Mouse (Mus musculus) spleen, postnatal 10 days (tissue): ENCODE measurements at regions not wholly inside any gene's neighbourhood (a gene's known extent, or its start where the extent isn't known, plus 50 kb on each side); places are given as distances from the start of the nearest gene placed in this dataset.

ENCODE experiments used
- DNase-seq, 2 experiments: peaks; one replicate each; pipeline ENCODE4 v3.0.0; 2021 to 2022; ENCODE audit warnings: low spot score in 2 of 2

GRCm38 (mm10) chr16:7647275-7647926 lies 777.5 kb downstream of the Tmem114 start:
- DNase-seq = no peak

GRCm38 (mm10) chr16:7644363-7644762 lies 780.6 kb downstream of the Tmem114 start:
- DNase-seq = no peak

- no peak for DNase-seq
Observed at GRCm38 (mm10) chr16:7638955-7639755, 785.8 kb downstream of the Tmem114 start.

GRCm38 (mm10) chr16:7637993-7638392 lies 786.9 kb downstream of the Tmem114 start:
- DNase-seq = no peak

- DNase-seq = no peak
Observed at GRCm38 (mm10) chr16:7637121-7637700, 787.7 kb downstream of the Tmem114 start.

GRCm38 (mm10) chr16:7636326-7636725 lies 788.6 kb downstream of the Tmem114 start:
- no peak for DNase-seq

GRCm38 (mm10) chr16:7632474-7632873 lies 792.5 kb downstream of the Tmem114 start:
- DNase-seq = no peak

GRCm38 (mm10) chr16:7628351-7628750 lies 796.6 kb downstream of the Tmem114 start:
- no peak for DNase-seq

- no peak for DNase-seq
Observed at GRCm38 (mm10) chr16:7606602-7607001, 818.3 kb downstream of the Tmem114 start.

GRCm38 (mm10) chr16:7602428-7602827 lies 822.5 kb downstream of the Tmem114 start:
- DNase-seq = no peak

GRCm38 (mm10) chr16:7574879-7575278 lies 850.1 kb downstream of the Tmem114 start:
- DNase-seq = no peak

- DNase-seq = no peak
Observed at GRCm38 (mm10) chr16:7560841-7561240, 864.1 kb downstream of the Tmem114 start.

- no peak for DNase-seq
Observed at GRCm38 (mm10) chr16:7559177-7559576, 865.8 kb downstream of the Tmem114 start.

GRCm38 (mm10) chr16:7558637-7559036 lies 866.3 kb downstream of the Tmem114 start:
- no peak for DNase-seq

GRCm38 (mm10) chr16:7555911-7556310 lies 869.0 kb downstream of the Tmem114 start:
- no peak for DNase-seq

GRCm38 (mm10) chr16:7549568-7549967 lies 875.4 kb downstream of the Tmem114 start:
- no peak for DNase-seq

GRCm38 (mm10) chr16:7544067-7544466 lies 880.9 kb downstream of the Tmem114 start:
- DNase-seq = no peak

- no peak for DNase-seq
Observed at GRCm38 (mm10) chr16:7529811-7530210, 895.1 kb downstream of the Tmem114 start.

- no peak for DNase-seq
Observed at GRCm38 (mm10) chr16:7528963-7529362, 896.0 kb downstream of the Tmem114 start.

- no peak for DNase-seq
Observed at GRCm38 (mm10) chr16:7527923-7528776, 896.8 kb downstream of the Tmem114 start.

GRCm38 (mm10) chr16:7518711-7519110 lies 906.2 kb downstream of the Tmem114 start:
- no peak for DNase-seq
